ENCODE assay signal across 22 mouse cellular contexts in genomic region chr15:13289064-13289463, GRCm38 (mm10).
"Had no signal": no experiment of that assay in that cellular context is flagged by ENCODE, and none has a peak within 500 bp of the region (broad histone marks: within the 10 kb centered on the region; RNA-seq: fewer than 3 reads in every experiment).

No protein-coding gene starts in this region.

- H3K4me3 ChIP-seq: gastrocnemius, adult 2 months; heart, embryonic 10.5 days; heart, embryonic 12.5 days; hindbrain, embryonic 13.5 days; hindbrain, embryonic 15.5 days; kidney, embryonic 15.5 days; limb, embryonic 13.5 days; limb, embryonic 15.5 days; liver, embryonic 12.5 days had no signal

- DNase-seq: gastrocnemius, adult 2 months; gastrocnemius, postnatal 10 days; gastrocnemius, postnatal 25 days; kidney, adult 11 months; kidney, adult 2 months; kidney, adult 9 months; kidney, postnatal 14 days; kidney, postnatal 36 days; layer of hippocampus, adult 9-11 months; layer of hippocampus, postnatal 36 days; left cerebral cortex, postnatal 4 days had no signal

- H3K27ac ChIP-seq: gastrocnemius, adult 2 months; heart, embryonic 10.5 days; hindbrain, embryonic 13.5 days; hindbrain, embryonic 15.5 days; hindbrain, postnatal 0 days; kidney, embryonic 15.5 days; kidney, postnatal 0 days; limb, embryonic 13.5 days; limb, embryonic 15.5 days; liver, embryonic 12.5 days; liver, embryonic 14.5 days had no signal
